Mouse (Mus musculus): ENCODE results near the gene Cutal. TPM values are rescaled to one million over a fixed set of nuclear protein-coding genes. Genes with fewer than 3 reads are reported as not detected.
A peak's percentile ranks its signal among the peaks of the same experiment; 100 is the strongest.
"Not testable (repeated sequence)": the region's sequence is repeated elsewhere in the genome, so short reads cannot be mapped to it uniquely, and the experiment has no call there.

The Cutal gene
- polyA plus RNA-seq, 1 experiment from 2014 or later, result 0.35 TPM

DNA sequence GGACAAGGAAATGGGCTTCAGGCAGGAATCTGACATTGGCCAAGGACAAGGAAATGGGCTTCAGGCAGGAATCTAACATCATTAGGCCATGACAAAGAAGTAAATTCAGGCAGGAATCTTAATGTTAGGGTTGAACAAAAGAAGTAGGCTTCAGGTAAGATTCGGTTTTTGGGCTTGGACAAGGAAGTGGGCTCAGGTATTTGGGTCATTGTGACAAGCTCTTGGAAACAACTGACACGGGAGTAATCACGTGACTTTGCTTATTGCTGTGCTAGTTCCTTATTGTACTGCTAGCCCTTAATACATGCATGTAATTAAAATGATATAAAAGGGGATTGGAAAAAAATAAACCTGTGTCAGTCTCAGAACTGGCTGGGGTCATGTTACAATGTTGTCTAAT is 38.5 kb upstream of the Cutal start:
- H3K9me3 ChIP-seq (ENCODE audit: control insufficient read depth, low read length), result no peaks in the 10 kb centered on the region
- H3K4me3 ChIP-seq (ENCODE audit: low read length), result no peak overlapping the region
- H3K9ac ChIP-seq (ENCODE audit: low read depth, low read length), result no peak overlapping the region
- H3K4me1 ChIP-seq (ENCODE audit: control insufficient read depth, insufficient read depth, low read depth, low read length), result no peaks in the 10 kb centered on the region
- no peaks in the 10 kb centered on the region for H3K27me3 ChIP-seq (replicated peaks; ENCODE audit: control insufficient read depth, insufficient read depth, low read length)
- H3K27ac ChIP-seq (ENCODE audit: low read depth, low read length), result no peak overlapping the region
- no peak overlapping the region for H3K4me2 ChIP-seq (ENCODE audit: low read length)
- no peak for ATAC-seq
- no peaks in the 10 kb centered on the region for H3K36me3 ChIP-seq (ENCODE audit: control insufficient read depth, insufficient read depth, low read length)
- 69% methylated on average over 3 of the region's 3 CpGs for WGBS

DNA sequence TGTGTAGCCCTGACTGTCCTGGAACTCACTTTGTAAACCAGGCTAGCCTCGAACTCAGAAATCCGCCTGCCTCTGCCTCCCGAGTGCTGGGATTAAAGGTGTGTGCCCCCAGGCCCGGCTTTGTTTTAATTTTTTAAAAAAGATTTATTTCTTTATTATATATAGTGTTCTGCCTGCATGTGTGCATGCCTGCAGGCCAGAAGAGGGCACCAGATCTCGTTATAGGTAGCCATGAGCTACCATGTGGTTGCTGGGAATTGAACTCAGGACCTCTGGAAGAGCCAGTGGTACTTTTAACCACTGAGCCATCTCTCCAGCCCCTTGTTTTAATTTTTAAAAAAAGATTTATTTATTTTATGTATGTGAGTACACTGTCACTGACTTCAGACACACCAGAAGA is 34.1 kb upstream of the Cutal start:
- not testable (repeated sequence) for ATAC-seq; H3K27ac ChIP-seq (ENCODE audit: low read depth, low read length); H3K9ac ChIP-seq (ENCODE audit: low read depth, low read length); H3K4me3 ChIP-seq (ENCODE audit: low read length); H3K9me3 ChIP-seq (ENCODE audit: control insufficient read depth, low read length); H3K36me3 ChIP-seq (ENCODE audit: control insufficient read depth, insufficient read depth, low read length); H3K4me1 ChIP-seq (ENCODE audit: control insufficient read depth, insufficient read depth, low read depth, low read length); H3K4me2 ChIP-seq (ENCODE audit: low read length); H3K27me3 ChIP-seq (replicated peaks; ENCODE audit: control insufficient read depth, insufficient read depth, low read length)
- WGBS, result 86% methylated on average over 5 of the region's 5 CpGs

DNA sequence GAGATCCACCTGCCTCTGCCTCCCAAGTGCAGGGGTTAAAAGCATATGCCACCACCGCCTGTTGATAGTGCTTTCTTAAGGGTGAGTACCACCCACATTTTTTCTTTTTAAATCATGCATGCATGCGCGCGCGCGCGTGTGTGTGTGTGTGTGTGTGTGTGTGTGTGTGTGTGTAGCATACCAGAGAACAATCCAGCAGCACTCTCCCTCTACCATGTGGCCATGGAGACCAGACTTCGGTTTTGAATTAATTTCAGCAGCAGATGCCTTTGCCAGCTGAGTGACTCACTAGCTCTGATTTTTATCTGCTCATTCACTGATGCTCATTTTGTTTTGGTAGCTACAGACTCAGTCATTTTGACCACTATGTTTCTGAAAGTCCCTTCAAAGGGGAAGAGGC is 32.5 kb upstream of the Cutal start:
- 92% methylated on average over 8 of the region's 8 CpGs for WGBS
- no peaks in the 10 kb centered on the region for H3K36me3 ChIP-seq (ENCODE audit: control insufficient read depth, insufficient read depth, low read length)
- H3K4me1 ChIP-seq (ENCODE audit: control insufficient read depth, insufficient read depth, low read depth, low read length), result no peaks in the 10 kb centered on the region
- no peaks in the 10 kb centered on the region for H3K9me3 ChIP-seq (ENCODE audit: control insufficient read depth, low read length)
- no peaks in the 10 kb centered on the region for H3K27me3 ChIP-seq (replicated peaks; ENCODE audit: control insufficient read depth, insufficient read depth, low read length)
- H3K4me2 ChIP-seq (ENCODE audit: low read length), result no peak overlapping the region
- no peak overlapping the region for H3K9ac ChIP-seq (ENCODE audit: low read depth, low read length)
- ATAC-seq, result no peak
- no peak overlapping the region for H3K4me3 ChIP-seq (ENCODE audit: low read length)
- no peak overlapping the region for H3K27ac ChIP-seq (ENCODE audit: low read depth, low read length)

DNA sequence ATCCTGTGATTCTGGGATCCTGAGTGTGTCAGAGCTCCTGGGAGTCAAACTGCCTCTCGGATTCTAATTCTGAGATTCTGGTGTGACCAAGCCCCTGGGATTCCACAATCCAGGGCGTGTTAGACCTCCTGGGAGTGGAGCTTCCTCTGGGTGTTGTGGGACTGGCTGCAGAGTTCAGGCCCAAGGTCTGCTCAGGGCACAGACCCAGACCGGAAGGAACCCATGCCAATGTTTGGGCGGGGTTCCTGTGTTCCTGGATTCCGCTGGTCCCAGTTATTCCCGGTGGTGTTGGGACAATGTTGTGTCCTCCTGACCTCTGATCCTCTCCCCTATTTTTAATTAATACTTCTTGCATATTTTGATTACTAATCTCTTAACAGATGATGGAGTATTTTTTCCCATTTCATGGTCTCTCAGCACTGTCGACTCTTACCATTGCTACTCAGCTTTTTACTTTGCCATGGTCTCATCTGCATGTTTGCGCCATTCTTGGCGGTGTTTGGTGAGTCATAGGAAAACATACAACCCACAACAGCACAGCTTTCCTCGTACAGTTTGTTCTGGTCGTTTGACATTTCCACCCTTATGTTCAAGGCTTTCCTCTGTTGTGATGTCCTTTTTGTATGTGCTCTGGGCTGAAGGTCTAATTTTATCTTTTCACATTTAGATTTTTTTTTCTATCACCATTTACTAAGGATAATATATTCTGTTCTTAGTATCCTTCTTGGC is 30.8 kb upstream of the Cutal start:
- H3K36me3 ChIP-seq (ENCODE audit: control insufficient read depth, insufficient read depth, low read length), result no peaks in the 10 kb centered on the region
- no peak overlapping the region for H3K27ac ChIP-seq (ENCODE audit: low read depth, low read length)
- no peaks in the 10 kb centered on the region for H3K9me3 ChIP-seq (ENCODE audit: control insufficient read depth, low read length)
- WGBS, result 86% methylated on average over 11 of the region's 11 CpGs
- no peaks in the 10 kb centered on the region for H3K27me3 ChIP-seq (replicated peaks; ENCODE audit: control insufficient read depth, insufficient read depth, low read length)
- H3K4me3 ChIP-seq (ENCODE audit: low read length), result no peak overlapping the region
- no peak overlapping the region for H3K9ac ChIP-seq (ENCODE audit: low read depth, low read length)
- ATAC-seq, result no peak
- H3K4me2 ChIP-seq (ENCODE audit: low read length), result no peak overlapping the region
- H3K4me1 ChIP-seq (ENCODE audit: control insufficient read depth, insufficient read depth, low read depth, low read length), result no peaks in the 10 kb centered on the region

DNA sequence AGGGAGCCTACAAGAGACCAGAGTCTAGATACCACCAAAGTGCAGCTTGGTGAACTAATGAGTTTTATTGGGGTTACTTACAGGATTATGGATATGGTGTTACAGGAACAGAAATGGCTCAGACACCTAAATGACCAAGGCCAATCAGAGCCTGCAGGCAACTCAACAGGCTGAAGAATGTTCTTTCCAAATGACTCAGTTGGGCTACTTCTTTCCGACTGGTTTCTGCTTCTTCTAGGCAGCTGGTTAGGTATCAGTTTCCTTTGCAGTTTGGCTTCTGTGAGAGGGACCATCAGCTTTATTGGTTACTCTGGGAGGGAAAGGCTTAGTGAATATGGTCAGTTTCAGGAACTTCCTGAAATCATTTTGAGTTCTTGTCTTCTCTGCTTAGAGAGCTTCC is 26.5 kb upstream of the Cutal start:
- Histone ChIP-seq H3K27me3 (replicated peaks; ENCODE audit: control insufficient read depth, insufficient read depth, low read length) (no peaks in the 10 kb centered on the region), H3K36me3 (ENCODE audit: control insufficient read depth, insufficient read depth, low read length) (peaks cover 15% of the 10 kb centered on the region), H3K4me1 (ENCODE audit: control insufficient read depth, insufficient read depth, low read depth, low read length) (no peaks in the 10 kb centered on the region), H3K9ac (ENCODE audit: low read depth, low read length) (no peak overlapping the region), H3K4me3 (ENCODE audit: low read length) (no peak overlapping the region), H3K4me2 (ENCODE audit: low read length) (no peak overlapping the region), H3K27ac (ENCODE audit: low read depth, low read length) (no peak overlapping the region), H3K9me3 (ENCODE audit: control insufficient read depth, low read length) (no peaks in the 10 kb centered on the region)
- no peak for ATAC-seq
- 88% methylated on average over 1 of the region's 1 CpGs for WGBS

DNA sequence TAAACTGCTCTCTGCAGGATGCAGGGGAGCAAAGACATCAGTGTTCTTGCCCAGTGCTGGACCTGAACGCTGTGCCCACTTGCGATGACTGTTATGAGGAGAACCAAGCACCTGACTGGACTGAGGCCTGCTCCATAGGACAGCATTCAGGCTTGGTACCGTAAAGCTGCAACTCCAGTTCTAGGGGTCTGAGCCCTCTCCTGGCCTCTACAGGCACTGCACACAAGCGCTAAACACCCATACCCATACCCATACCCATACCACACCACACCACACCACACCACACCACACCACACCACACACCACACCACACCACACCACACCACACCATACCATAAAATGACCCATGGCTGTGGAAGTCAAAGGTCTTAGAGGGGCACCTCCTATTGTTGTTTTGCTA is 18.9 kb upstream of the Cutal start:
- WGBS, result 94% methylated on average over 4 of the region's 4 CpGs
- Histone ChIP-seq H3K4me3 (ENCODE audit: low read length) (no peak overlapping the region), H3K9me3 (ENCODE audit: control insufficient read depth, low read length) (no peaks in the 10 kb centered on the region), H3K36me3 (ENCODE audit: control insufficient read depth, insufficient read depth, low read length) (peaks cover 58% of the 10 kb centered on the region), H3K9ac (ENCODE audit: low read depth, low read length) (no peak overlapping the region), H3K4me2 (ENCODE audit: low read length) (no peak overlapping the region), H3K27me3 (replicated peaks; ENCODE audit: control insufficient read depth, insufficient read depth, low read length) (no peaks in the 10 kb centered on the region), H3K4me1 (ENCODE audit: control insufficient read depth, insufficient read depth, low read depth, low read length) (no peaks in the 10 kb centered on the region), H3K27ac (ENCODE audit: low read depth, low read length) (no peak overlapping the region)
- ATAC-seq, result no peak

DNA sequence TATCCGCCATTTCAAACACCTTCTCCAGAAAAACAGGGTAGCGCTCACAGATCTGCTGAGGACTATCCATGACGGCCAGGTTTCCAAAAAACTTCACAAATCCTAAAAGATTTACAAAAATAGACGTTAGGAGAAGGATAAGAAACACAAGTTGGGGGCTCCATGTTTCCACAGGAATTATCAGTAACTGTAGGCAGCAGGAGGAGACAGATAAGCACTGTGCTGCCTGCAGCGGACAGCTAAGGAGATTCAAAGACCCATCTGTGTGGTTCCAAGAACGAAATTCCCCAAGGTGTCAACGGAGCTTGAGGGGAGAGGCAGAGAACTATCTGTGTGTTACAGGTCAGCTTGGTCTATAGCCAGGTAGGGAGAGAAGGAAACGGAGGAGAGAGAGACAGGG is 16.5 kb upstream of the Cutal start:
- Histone ChIP-seq H3K4me1 (ENCODE audit: control insufficient read depth, insufficient read depth, low read depth, low read length) (no peaks in the 10 kb centered on the region), H3K9ac (ENCODE audit: low read depth, low read length) (no peak overlapping the region), H3K36me3 (ENCODE audit: control insufficient read depth, insufficient read depth, low read length) (peaks cover 51% of the 10 kb centered on the region), H3K27ac (ENCODE audit: low read depth, low read length) (no peak overlapping the region), H3K4me3 (ENCODE audit: low read length) (no peak overlapping the region), H3K27me3 (replicated peaks; ENCODE audit: control insufficient read depth, insufficient read depth, low read length) (no peaks in the 10 kb centered on the region), H3K9me3 (ENCODE audit: control insufficient read depth, low read length) (no peaks in the 10 kb centered on the region), H3K4me2 (ENCODE audit: low read length) (no peak overlapping the region)
- 94% methylated on average over 8 of the region's 8 CpGs for WGBS
- no peak for ATAC-seq

DNA sequence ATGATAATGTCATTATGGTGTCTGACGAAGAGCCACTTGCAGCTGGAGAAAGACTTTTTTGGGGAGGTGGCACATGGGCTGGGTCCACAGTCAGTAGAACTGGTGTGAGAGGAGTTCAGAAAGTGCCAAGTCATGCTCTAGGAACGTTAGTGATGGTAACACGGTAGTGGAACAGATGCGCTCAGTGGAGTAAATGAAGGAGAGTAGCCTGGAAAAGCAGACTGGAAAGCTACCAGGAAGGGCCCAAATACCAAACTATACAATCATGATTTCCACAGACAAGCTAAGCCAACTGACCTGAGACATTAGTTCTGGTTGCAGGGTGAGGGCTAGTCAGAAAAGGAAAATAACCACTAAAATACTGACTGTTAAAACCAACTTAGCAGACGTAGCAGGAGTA is 4.5 kb upstream of the Cutal start:
- WGBS, result 35% methylated on average over 5 of the region's 5 CpGs
- Histone ChIP-seq H3K27ac (ENCODE audit: low read depth, low read length) (no peak overlapping the region), H3K9ac (ENCODE audit: low read depth, low read length) (peak overlapping the region; percentile 1; the same call in 1 of the 2 replicates)

DNA sequence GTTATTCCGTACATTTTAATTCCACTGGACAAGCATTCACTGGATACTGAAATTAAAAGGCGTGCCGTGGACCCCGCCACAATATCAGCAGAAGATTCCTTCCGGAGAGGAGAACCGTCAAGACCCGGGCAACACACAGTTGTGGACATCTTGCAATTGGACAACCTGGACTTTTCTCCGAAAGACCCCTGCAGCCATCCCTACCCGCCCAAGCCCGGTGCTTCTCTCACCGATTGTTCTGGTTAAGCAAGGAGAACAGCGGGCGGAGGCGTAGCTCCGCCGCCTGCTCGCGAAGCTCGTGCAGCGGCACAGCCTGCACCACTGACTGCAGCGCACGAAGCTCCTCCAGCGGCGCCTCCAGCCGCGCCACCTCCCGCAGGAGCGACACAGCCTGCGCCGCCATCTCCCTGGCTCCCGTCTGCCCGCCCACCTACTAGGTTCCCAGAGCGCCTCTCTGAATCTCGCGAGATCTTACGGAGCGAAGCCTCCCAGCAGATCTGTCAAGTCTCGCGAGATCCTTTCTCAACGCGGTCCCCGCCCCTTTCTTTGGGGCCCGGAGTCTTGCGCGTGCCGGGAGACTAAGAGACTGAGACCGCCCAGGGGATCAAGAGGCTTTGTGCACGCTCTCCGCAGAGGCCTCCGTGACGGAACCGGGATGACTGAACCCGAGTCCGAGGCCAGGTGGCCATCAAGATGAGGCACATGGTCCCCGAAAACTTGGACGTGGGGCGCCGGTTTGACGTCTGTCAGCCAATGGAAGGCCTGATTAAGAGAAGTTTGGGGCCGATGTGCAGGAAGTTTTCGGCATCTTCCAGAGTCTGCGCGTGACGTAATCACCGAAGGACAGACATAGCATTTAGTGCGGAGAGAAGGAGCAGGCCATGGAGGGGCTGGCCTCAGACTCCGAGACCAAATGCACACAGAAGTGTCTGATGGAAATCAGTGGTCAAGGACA is 3.4 kb upstream of the Cutal start:
- Histone ChIP-seq H3K9ac (ENCODE audit: low read depth, low read length) (peak overlapping the region; percentile 81), H3K27me3 (replicated peaks; ENCODE audit: control insufficient read depth, insufficient read depth, low read length) (peaks cover 16% of the 10 kb centered on the region), H3K4me2 (ENCODE audit: low read length) (peak overlapping the region; percentile 92), H3K4me1 (ENCODE audit: control insufficient read depth, insufficient read depth, low read depth, low read length) (peaks cover 26% of the 10 kb centered on the region), H3K27ac (ENCODE audit: low read depth, low read length) (peak overlapping the region; percentile 84), H3K9me3 (ENCODE audit: control insufficient read depth, low read length) (no peaks in the 10 kb centered on the region), H3K36me3 (ENCODE audit: control insufficient read depth, insufficient read depth, low read length) (no peaks in the 10 kb centered on the region), H3K4me3 (ENCODE audit: low read length) (peak overlapping the region; percentile 56)
- ATAC-seq, result peak; percentile 99
- under 1% methylated on average over 65 of the region's 67 CpGs for WGBS

More for the DNA sequence above, 4.5 kb upstream of the Cutal start:
- H3K4me3 ChIP-seq (ENCODE audit: low read length), result peak overlapping the region; percentile 31
- H3K4me2 ChIP-seq (ENCODE audit: low read length), result peak overlapping the region; percentile 63
- H3K4me1 ChIP-seq (ENCODE audit: control insufficient read depth, insufficient read depth, low read depth, low read length), result peaks cover 26% of the 10 kb centered on the region
- no peaks in the 10 kb centered on the region for H3K9me3 ChIP-seq (ENCODE audit: control insufficient read depth, low read length)
- peaks cover 13% of the 10 kb centered on the region for H3K27me3 ChIP-seq (replicated peaks; ENCODE audit: control insufficient read depth, insufficient read depth, low read length)
- no peak for ATAC-seq
- peaks cover under 1% of the 10 kb centered on the region; the same call in 1 of the 2 replicates for H3K36me3 ChIP-seq (ENCODE audit: control insufficient read depth, insufficient read depth, low read length)

All from hindbrain, embryonic 16.5 days (tissue).